10 mouse cellular contexts compared by ENCODE assay signal in genomic region chr5:147314646-147315431, GRCm38 (mm10). TPM values are rescaled to one million over a fixed set of nuclear protein-coding genes. Genes with fewer than 3 reads are reported as not detected.
DNase-seq lines count a peak whose midpoint lies in the region; ATAC-seq and TF ChIP-seq lines count a peak whose summit lies in the region.
"Had no signal": no experiment of that assay in that cellular context is flagged by ENCODE, and none has a peak within 500 bp of the region (broad histone marks: within the 10 kb centered on the region; RNA-seq: fewer than 3 reads in every experiment).

No protein-coding gene starts in this region.

- no peak overlapping the region for H3K4me3 ChIP-seq in midbrain, embryonic 10.5 days
- H3K4me3 ChIP-seq in midbrain, embryonic 14.5 days (replicated peaks; ENCODE audit: low read depth, low read length) = no peak overlapping the region
- peak overlapping the region; percentile 8; the same call in 1 of the 2 replicates for H3K4me3 ChIP-seq in hindbrain, postnatal 0 days (ENCODE audit: low read length)
- H3K4me3 ChIP-seq in stomach, embryonic 15.5 days (replicated peaks) = peak overlapping the region; percentile 17

- H3K9ac ChIP-seq in midbrain, embryonic 14.5 days (replicated peaks; ENCODE audit: low read length) = no peak overlapping the region
- H3K9ac ChIP-seq in hindbrain, postnatal 0 days (replicated peaks; ENCODE audit: low read length) = no peak overlapping the region
- no peak overlapping the region for H3K9ac ChIP-seq in stomach, embryonic 15.5 days

- TF ChIP-seq CTCF in hindbrain, postnatal 0 days (IDR thresholded peaks at IDR 0.05; ENCODE audit: low read depth) = no peak

- no peak overlapping the region for H3K4me2 ChIP-seq in midbrain, embryonic 14.5 days (ENCODE audit: low read length)
- peak overlapping the region; percentile 22; the same call in 1 of the 2 replicates for H3K4me2 ChIP-seq in hindbrain, postnatal 0 days (ENCODE audit: low read depth, low read length)
- H3K4me2 ChIP-seq in stomach, embryonic 15.5 days = peak overlapping the region; percentile 23

- peak; percentile 19 to 46 for DNase-seq in cerebellum, postnatal 25 days
- DNase-seq in cerebellum, adult 11-12 months = no peak
- DNase-seq in midbrain, embryonic 10.5 days (ENCODE audit: low spot score) = peak; percentile 47
- DNase-seq in midbrain, embryonic 14.5 days = no peak
- peak; percentile 32 for DNase-seq in hindbrain, postnatal 0 days (ENCODE audit: low spot score)
- DNase-seq in cerebellum, postnatal 36 days = no peak
- no peak for DNase-seq in cerebellum, postnatal 4 days (ENCODE audit: low spot score in 2 of 2)

- ATAC-seq in midbrain, embryonic 14.5 days (ENCODE audit: low FRiP score, low TSS enrichment) = no peak
- 0 out of 2 replicates have a peak, but pooled peaks have one; percentile 45 for ATAC-seq in hindbrain, postnatal 0 days
- no peak for ATAC-seq in stomach, embryonic 15.5 days (ENCODE audit: insufficient read depth, low FRiP score, low read depth)

- H3K36me3 ChIP-seq in midbrain, embryonic 10.5 days = no peaks in the 10 kb centered on the region
- H3K36me3 ChIP-seq in midbrain, embryonic 14.5 days (ENCODE audit: control insufficient read depth, insufficient read depth, low read length) = no peaks in the 10 kb centered on the region
- H3K36me3 ChIP-seq in hindbrain, postnatal 0 days (ENCODE audit: insufficient read depth, low read length) = no peaks in the 10 kb centered on the region
- H3K36me3 ChIP-seq in stomach, embryonic 15.5 days = no peaks in the 10 kb centered on the region

- H3K27ac ChIP-seq in midbrain, embryonic 10.5 days (replicated peaks) = no peak overlapping the region
- H3K27ac ChIP-seq in midbrain, embryonic 14.5 days (replicated peaks; ENCODE audit: low read depth, low read length) = no peak overlapping the region
- H3K27ac ChIP-seq in hindbrain, postnatal 0 days = no peak overlapping the region
- H3K27ac ChIP-seq in stomach, embryonic 15.5 days = no peak overlapping the region

- H3K9me3 ChIP-seq in midbrain, embryonic 10.5 days (replicated peaks) = no peaks in the 10 kb centered on the region
- H3K9me3 ChIP-seq in midbrain, embryonic 14.5 days (ENCODE audit: control insufficient read depth, low read length) = no peaks in the 10 kb centered on the region
- no peaks in the 10 kb centered on the region for H3K9me3 ChIP-seq in hindbrain, postnatal 0 days (ENCODE audit: low read length)
- H3K9me3 ChIP-seq in stomach, embryonic 15.5 days = no peaks in the 10 kb centered on the region

- peaks cover 100% of the 10 kb centered on the region for H3K27me3 ChIP-seq in midbrain, embryonic 10.5 days (ENCODE audit: low read depth, poor library complexity, severe bottlenecking)
- peaks cover 92% of the 10 kb centered on the region for H3K27me3 ChIP-seq in midbrain, embryonic 14.5 days (ENCODE audit: control insufficient read depth, insufficient read depth, low read length)
- peaks cover 92% of the 10 kb centered on the region for H3K27me3 ChIP-seq in hindbrain, postnatal 0 days (ENCODE audit: insufficient read depth, low read length)
- peaks cover 92% of the 10 kb centered on the region for H3K27me3 ChIP-seq in stomach, embryonic 15.5 days (replicated peaks)

- H3K4me1 ChIP-seq in midbrain, embryonic 10.5 days = peaks cover 10% of the 10 kb centered on the region
- H3K4me1 ChIP-seq in midbrain, embryonic 14.5 days (ENCODE audit: control insufficient read depth, insufficient read depth, low read length) = no peaks in the 10 kb centered on the region
- no peaks in the 10 kb centered on the region for H3K4me1 ChIP-seq in hindbrain, postnatal 0 days (ENCODE audit: insufficient read depth, low read length)
- no peaks in the 10 kb centered on the region for H3K4me1 ChIP-seq in stomach, embryonic 15.5 days

- under 1% methylated on average over 39 of the region's 39 CpGs for WGBS in midbrain, embryonic 10.5 days
- 2% methylated on average over 39 of the region's 39 CpGs for WGBS in midbrain, embryonic 14.5 days
- WGBS in hindbrain, postnatal 0 days = under 1% methylated on average over 39 of the region's 39 CpGs
- WGBS in stomach, embryonic 15.5 days = 2% methylated on average over 39 of the region's 39 CpGs

RNA-seq across cellular contexts. Expression of gene Urad, which starts 7.4 kb away (rescaled TPM):
- polyA plus RNA-seq in midbrain, embryonic 10.5 days (2016; fragmentation: Nextera tagmentation; extraction: Ambion mirVana) = not detected in 2 replicates
- polyA plus RNA-seq in midbrain, embryonic 14.5 days (2014; fragmentation: Nextera tagmentation; extraction: Ambion mirVana) = not detected in 2 replicates
- not detected in 2 replicates for total RNA-seq in hindbrain, postnatal 0 days (2014; rRNA removed)
- not detected in 2 replicates for polyA plus RNA-seq in hindbrain, postnatal 0 days (2015; fragmentation: Nextera tagmentation; extraction: Ambion mirVana)
- polyA plus RNA-seq in stomach, embryonic 15.5 days (2015; fragmentation: Nextera tagmentation; extraction: Ambion mirVana) = 0.41 and 0.71 TPM in 2 replicates
- total RNA-seq: layer of hippocampus, postnatal 25 days had no signal
- polyA plus RNA-seq: cortical plate, adult 2 months had no signal

RNA-seq across cellular contexts. Expression of gene Cdx2, which starts 7.8 kb away (rescaled TPM):
- polyA plus RNA-seq in midbrain, embryonic 10.5 days (2016; fragmentation: Nextera tagmentation; extraction: Ambion mirVana) = not detected in 2 replicates
- not detected in 2 replicates for polyA plus RNA-seq in midbrain, embryonic 14.5 days (2014; fragmentation: Nextera tagmentation; extraction: Ambion mirVana)
- total RNA-seq in hindbrain, postnatal 0 days (2014; rRNA removed) = not detected in 2 replicates
- polyA plus RNA-seq in hindbrain, postnatal 0 days (2015; fragmentation: Nextera tagmentation; extraction: Ambion mirVana) = not detected in 2 replicates
- 8.1 and 9.8 TPM in 2 replicates for polyA plus RNA-seq in stomach, embryonic 15.5 days (2015; fragmentation: Nextera tagmentation; extraction: Ambion mirVana)
- total RNA-seq: layer of hippocampus, postnatal 25 days had no signal
- polyA plus RNA-seq: cortical plate, adult 2 months had no signal

RNA-seq across cellular contexts. Expression of gene Pdx1, which starts 45.1 kb away (rescaled TPM):
- polyA plus RNA-seq in midbrain, embryonic 10.5 days (2016; fragmentation: Nextera tagmentation; extraction: Ambion mirVana) = not detected in 2 replicates
- not detected in 2 replicates for polyA plus RNA-seq in midbrain, embryonic 14.5 days (2014; fragmentation: Nextera tagmentation; extraction: Ambion mirVana)
- total RNA-seq in hindbrain, postnatal 0 days (2014; rRNA removed) = not detected in 2 replicates
- not detected in 2 replicates for polyA plus RNA-seq in hindbrain, postnatal 0 days (2015; fragmentation: Nextera tagmentation; extraction: Ambion mirVana)
- polyA plus RNA-seq in stomach, embryonic 15.5 days (2015; fragmentation: Nextera tagmentation; extraction: Ambion mirVana) = 10.0 and 14.0 TPM in 2 replicates
- total RNA-seq: layer of hippocampus, postnatal 25 days had no signal
- polyA plus RNA-seq: cortical plate, adult 2 months had no signal

Comparison
In these comparisons a context has a peak if more than half of its experiments do, and no peak if none do; other contexts are left out.
1. DNase-seq: peak in cerebellum, postnatal 25 days (2 of 2), midbrain, embryonic 10.5 days (single experiment) and hindbrain, postnatal 0 days (single experiment); none in cerebellum, adult 11-12 months (single experiment), midbrain, embryonic 14.5 days (single experiment), cerebellum, postnatal 36 days (0 of 2) and cerebellum, postnatal 4 days (0 of 2).
2. H3K4me3 ChIP-seq: peak in hindbrain, postnatal 0 days (single experiment) and stomach, embryonic 15.5 days (single experiment); none in midbrain, embryonic 10.5 days (single experiment) and midbrain, embryonic 14.5 days (single experiment).
3. RNA of gene Pdx1, which starts 45.1 kb away (polyA plus RNA-seq): 10.0 to 14.0 TPM in stomach, embryonic 15.5 days; not detected in midbrain, embryonic 10.5 days, not detected in midbrain, embryonic 14.5 days and not detected in hindbrain, postnatal 0 days; every median in the first group is over 10 times any median in the second.